Mouse (Mus musculus): ENCODE results near the gene Cwh43. TPM values are rescaled to one million over a fixed set of nuclear protein-coding genes. Genes with fewer than 3 reads are reported as not detected.

Cwh43 gene
- polyA plus RNA-seq, 2 experiments = 0.45 to 1.4 TPM

GRCm38 (mm10) chr5:73362791-73363190 is 43.1 kb upstream of the Cwh43 start:
- Histone ChIP-seq H3K36me3 (ENCODE audit: control insufficient read depth, insufficient read depth, low read length) (no peaks in the 10 kb centered on the region), H3K9me3 (ENCODE audit: control insufficient read depth, low read length) (no peaks in the 10 kb centered on the region), H3K4me1 (ENCODE audit: control insufficient read depth, insufficient read depth, low read length) (no peaks in the 10 kb centered on the region), H3K4me3 (replicated peaks; ENCODE audit: low read length) (no peak overlapping the region), H3K27ac (replicated peaks; ENCODE audit: low read depth, low read length) (no peak overlapping the region), H3K9ac (ENCODE audit: low read depth, low read length, severe bottlenecking) (no peak overlapping the region), H3K4me2 (replicated peaks; ENCODE audit: low read depth, low read length, severe bottlenecking) (no peak overlapping the region), H3K27me3 (ENCODE audit: control insufficient read depth, insufficient read depth, low read length) (no peaks in the 10 kb centered on the region)
- DNase-seq (ENCODE audit: low spot score) (no peak), ATAC-seq (ENCODE audit: low FRiP score, low read depth) (no peak)
- 76% methylated on average over 5 of the region's 5 CpGs for whole genome bisulfite sequencing
- TF ChIP-seq POLR2A (IDR thresholded peaks at IDR 0.05; ENCODE audit: borderline replicate concordance, extremely low read depth, insufficient read depth, insufficient read length) = no peak

- Histone ChIP-seq H3K27me3 (ENCODE audit: control insufficient read depth, insufficient read depth, low read length) (no peaks in the 10 kb centered on the region), H3K4me3 (replicated peaks; ENCODE audit: low read length) (no peak overlapping the region), H3K27ac (replicated peaks; ENCODE audit: low read depth, low read length) (no peak overlapping the region), H3K9ac (ENCODE audit: low read depth, low read length, severe bottlenecking) (no peak overlapping the region), H3K9me3 (ENCODE audit: control insufficient read depth, low read length) (no peaks in the 10 kb centered on the region), H3K4me1 (ENCODE audit: control insufficient read depth, insufficient read depth, low read length) (no peaks in the 10 kb centered on the region), H3K36me3 (ENCODE audit: control insufficient read depth, insufficient read depth, low read length) (no peaks in the 10 kb centered on the region), H3K4me2 (replicated peaks; ENCODE audit: low read depth, low read length, severe bottlenecking) (no peak overlapping the region)
- DNase-seq (ENCODE audit: low spot score) = no peak
- ATAC-seq (ENCODE audit: low FRiP score, low read depth) = no peak
- no peak for TF ChIP-seq POLR2A (IDR thresholded peaks at IDR 0.05; ENCODE audit: borderline replicate concordance, extremely low read depth, insufficient read depth, insufficient read length)
- 84% methylated on average over 2 of the region's 2 CpGs for WGBS
Observed at GRCm38 (mm10) chr5:73364107-73364864, 41.6 kb upstream of the Cwh43 start.

- H3K27me3 ChIP-seq (ENCODE audit: control insufficient read depth, insufficient read depth, low read length) = no peaks in the 10 kb centered on the region
- TF ChIP-seq POLR2A (IDR thresholded peaks at IDR 0.05; ENCODE audit: borderline replicate concordance, extremely low read depth, insufficient read depth, insufficient read length) = no peak
- 80% methylated on average over 4 of the region's 4 CpGs for WGBS
- H3K9ac ChIP-seq (ENCODE audit: low read depth, low read length, severe bottlenecking) = no peak overlapping the region
- no peak for DNase-seq (ENCODE audit: low spot score)
- H3K4me2 ChIP-seq (replicated peaks; ENCODE audit: low read depth, low read length, severe bottlenecking) = no peak overlapping the region
- ATAC-seq (ENCODE audit: low FRiP score, low read depth) = no peak
- no peak overlapping the region for H3K4me3 ChIP-seq (replicated peaks; ENCODE audit: low read length)
- no peaks in the 10 kb centered on the region for H3K36me3 ChIP-seq (ENCODE audit: control insufficient read depth, insufficient read depth, low read length)
- H3K9me3 ChIP-seq (ENCODE audit: control insufficient read depth, low read length) = no peaks in the 10 kb centered on the region
- H3K4me1 ChIP-seq (ENCODE audit: control insufficient read depth, insufficient read depth, low read length) = no peaks in the 10 kb centered on the region
- no peak overlapping the region for H3K27ac ChIP-seq (replicated peaks; ENCODE audit: low read depth, low read length)
Observed at GRCm38 (mm10) chr5:73367906-73368305, 38.0 kb upstream of the Cwh43 start.

- WGBS = 73% methylated on average over 10 of the region's 10 CpGs
- DNase-seq (ENCODE audit: low spot score) (no peak), ATAC-seq (ENCODE audit: low FRiP score, low read depth) (no peak)
- Histone ChIP-seq H3K4me3 (replicated peaks; ENCODE audit: low read length) (no peak overlapping the region), H3K9me3 (ENCODE audit: control insufficient read depth, low read length) (no peaks in the 10 kb centered on the region), H3K27me3 (ENCODE audit: control insufficient read depth, insufficient read depth, low read length) (no peaks in the 10 kb centered on the region), H3K9ac (ENCODE audit: low read depth, low read length, severe bottlenecking) (no peak overlapping the region), H3K27ac (replicated peaks; ENCODE audit: low read depth, low read length) (no peak overlapping the region), H3K4me1 (ENCODE audit: control insufficient read depth, insufficient read depth, low read length) (no peaks in the 10 kb centered on the region), H3K4me2 (replicated peaks; ENCODE audit: low read depth, low read length, severe bottlenecking) (no peak overlapping the region), H3K36me3 (ENCODE audit: control insufficient read depth, insufficient read depth, low read length) (no peaks in the 10 kb centered on the region)
- TF ChIP-seq POLR2A (IDR thresholded peaks at IDR 0.05; ENCODE audit: borderline replicate concordance, extremely low read depth, insufficient read depth, insufficient read length) = no peak
Observed at GRCm38 (mm10) chr5:73368845-73369447, 36.9 kb upstream of the Cwh43 start.

GRCm38 (mm10) chr5:73369731-73370130 is 36.1 kb upstream of the Cwh43 start:
- no peak overlapping the region for H3K4me3 ChIP-seq (replicated peaks; ENCODE audit: low read length)
- H3K4me2 ChIP-seq (replicated peaks; ENCODE audit: low read depth, low read length, severe bottlenecking) = no peak overlapping the region
- no peak for TF ChIP-seq POLR2A (IDR thresholded peaks at IDR 0.05; ENCODE audit: borderline replicate concordance, extremely low read depth, insufficient read depth, insufficient read length)
- H3K9ac ChIP-seq (ENCODE audit: low read depth, low read length, severe bottlenecking) = no peak overlapping the region
- no peak for ATAC-seq (ENCODE audit: low FRiP score, low read depth)
- WGBS = 46% methylated on average over 3 of the region's 3 CpGs
- no peaks in the 10 kb centered on the region for H3K27me3 ChIP-seq (ENCODE audit: control insufficient read depth, insufficient read depth, low read length)
- no peaks in the 10 kb centered on the region for H3K9me3 ChIP-seq (ENCODE audit: control insufficient read depth, low read length)
- no peak for DNase-seq (ENCODE audit: low spot score)
- H3K36me3 ChIP-seq (ENCODE audit: control insufficient read depth, insufficient read depth, low read length) = no peaks in the 10 kb centered on the region
- no peaks in the 10 kb centered on the region for H3K4me1 ChIP-seq (ENCODE audit: control insufficient read depth, insufficient read depth, low read length)
- H3K27ac ChIP-seq (replicated peaks; ENCODE audit: low read depth, low read length) = no peak overlapping the region
